Mouse (Mus musculus) ovary, postnatal 10 days (tissue): ENCODE measurements around the gene Ust.

Experiments used
- DNase-seq: peaks from one replicate; pipeline ENCODE4 v3.0.0; 2022; ENCODE audit warnings: low spot score

The Ust gene

GRCm38 (mm10) chr10:8176351-8177053, 342.1 kb downstream of the Ust start:
- no peak for DNase-seq

GRCm38 (mm10) chr10:8176008-8176350, 342.6 kb downstream of the Ust start:
- no peak for DNase-seq

DNA sequence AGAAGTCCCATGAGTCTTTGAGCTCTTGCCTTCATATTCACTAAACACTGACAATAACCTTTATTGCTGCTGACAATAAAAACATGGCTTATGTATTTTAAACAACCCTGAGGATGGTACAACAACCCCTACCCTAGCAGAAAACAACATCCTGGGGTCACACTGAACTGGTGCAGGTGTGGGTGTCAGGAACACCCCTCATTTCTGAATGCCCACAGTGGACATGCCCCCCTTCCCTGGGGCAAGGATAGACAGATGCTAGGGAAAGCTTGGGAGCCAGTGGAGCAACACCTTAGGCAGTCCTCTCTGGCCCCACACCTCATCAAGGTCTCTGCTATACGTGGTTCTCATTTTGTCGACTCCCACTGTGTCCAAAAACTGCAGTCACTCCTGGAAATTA, 343.9 kb downstream of the Ust start:
- DNase-seq, result no peak

DNA sequence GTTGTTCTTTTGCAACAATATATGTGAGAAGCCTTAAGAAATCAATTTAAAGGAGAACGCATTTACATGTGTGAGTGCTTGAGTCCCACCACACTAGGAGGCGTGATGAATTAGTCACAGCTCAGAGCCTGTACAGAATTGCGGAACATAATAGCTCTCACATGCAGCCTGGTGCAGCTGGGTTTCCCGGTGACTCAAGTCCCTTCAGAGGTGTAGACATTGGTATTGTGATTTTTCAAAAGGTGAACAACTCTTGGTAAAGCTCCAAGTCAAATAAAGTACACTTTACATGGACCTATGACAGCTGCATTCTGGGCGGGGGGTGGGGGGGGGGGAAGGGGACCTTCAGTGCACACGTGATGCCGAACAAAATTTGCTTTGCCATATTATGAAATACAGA, 344.4 kb downstream of the Ust start:
- DNase-seq, result no peak

GRCm38 (mm10) chr10:8173032-8173431, 345.6 kb downstream of the Ust start:
- DNase-seq, result no peak

DNA sequence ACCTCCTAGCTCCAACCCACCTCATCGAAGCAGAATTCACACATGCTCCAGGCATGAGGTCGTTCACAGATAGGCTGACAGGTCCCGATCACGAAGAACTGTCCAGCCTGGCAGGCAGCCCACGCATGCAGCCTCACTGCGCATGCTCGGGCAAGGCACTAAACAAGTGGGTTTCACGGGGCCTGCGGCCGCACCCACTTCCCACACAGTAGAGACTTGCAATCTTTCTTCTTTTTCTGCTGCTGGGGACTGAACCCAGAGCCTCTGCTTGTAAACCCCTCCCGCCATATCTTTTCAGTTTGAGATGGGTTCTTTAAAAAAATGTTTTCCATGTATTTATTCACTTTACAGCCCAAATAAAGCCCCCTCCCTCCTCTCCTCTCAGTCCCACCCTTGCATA, 347.1 kb downstream of the Ust start:
- no peak for DNase-seq
